Mouse (Mus musculus) E14TG2a.4 (cell line): ENCODE measurements around the gene Prcc.

ENCODE experiments used
- CTCF ChIP-seq: conservative IDR thresholded peaks from 2 replicates; pipeline ENCODE4 v1.5.1; 2014; ENCODE audit warnings: low read length
- POU5F1 ChIP-seq: IDR thresholded peaks from 2 replicates; pipeline ENCODE4 v1.6.1; 2014; ENCODE audit warnings: low read length, borderline replicate concordance

GRCm38 (mm10) chr3:87877730-87878129, 7.7 kb downstream of the Prcc start:
- TF ChIP-seq CTCF (no peak), POU5F1 (no peak)
